Mouse (Mus musculus): ENCODE data around the gene Dlst.

The Dlst gene

GRCm38 (mm10) chr12:85182345-85182643 lies 71.7 kb downstream of the Dlst start:
- no peak for DNase-seq (ENCODE audit: low read depth)

DNA sequence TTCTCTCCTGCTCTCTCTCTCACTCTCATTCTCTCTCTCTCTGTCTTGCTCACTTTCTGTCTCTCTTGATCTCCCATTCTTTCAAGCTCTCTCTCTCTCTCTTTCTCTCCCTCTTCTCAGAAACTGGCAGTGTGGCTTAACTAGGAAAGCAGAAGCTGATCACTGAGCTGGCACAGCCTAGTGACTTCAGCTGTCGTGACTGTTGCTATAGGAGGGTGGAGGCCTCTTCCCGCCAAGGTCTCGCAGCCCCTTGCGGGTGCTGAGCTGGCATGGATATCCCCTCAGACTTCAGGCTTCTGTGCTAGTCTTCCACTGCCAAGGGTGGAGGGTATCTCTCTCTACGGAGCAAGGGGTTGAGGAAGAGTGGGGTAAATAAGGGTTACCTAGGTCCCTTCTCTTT lies 72.3 kb downstream of the Dlst start:
- DNase-seq (ENCODE audit: low read depth): no peak

GRCm38 (mm10) chr12:85184118-85184517 lies 73.5 kb downstream of the Dlst start:
- no peak for DNase-seq (ENCODE audit: low read depth)
